Mouse (Mus musculus): ENCODE results near the gene Gm11034. TPM values are rescaled to one million over a fixed set of nuclear protein-coding genes. Genes with fewer than 3 reads are reported as not detected.
A peak's percentile ranks its signal among the peaks of the same experiment; 100 is the strongest.

Gm11034 gene
- total and polyA plus RNA-seq, 3 experiments = not detected

DNA sequence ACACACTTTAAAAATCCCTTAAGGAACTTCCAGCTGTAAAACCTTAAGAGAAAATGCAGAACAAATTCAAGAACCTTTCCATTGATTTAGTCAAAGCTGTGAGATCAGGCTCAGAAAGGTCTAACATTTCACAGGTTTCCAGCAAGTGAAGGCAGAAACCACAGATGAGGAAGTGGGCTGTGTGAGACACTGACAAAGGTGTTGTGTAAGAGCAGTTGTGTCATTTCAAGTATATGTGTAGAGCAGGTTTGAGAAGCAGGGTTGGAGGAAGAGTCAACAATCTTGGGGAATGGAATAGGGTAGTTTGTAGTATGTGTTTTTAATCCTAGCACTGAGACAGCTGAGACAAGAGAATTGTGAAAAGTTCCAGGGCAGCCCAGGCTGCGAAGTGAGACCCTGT is 2.4 kb upstream of the Gm11034 start:
- in situ Hi-C loops (cut with MboI; ENCODE audit: low pct_ligation_motif_present, low pct_unique_long_range_greater_than_20kb, low sequenced_read_pairs) (loop anchor here (5.0 kb wide), 1 partner anchor 39 kb away; no protein-coding TSS in a partner anchor), dilution Hi-C loops (cut with MboI; ENCODE audit: extremely low pct_ligation_motif_present, extremely low pct_unique_long_range_greater_than_20kb, low sequenced_read_pairs) (no loop called here)
- Histone ChIP-seq H3K27ac (ENCODE audit: insufficient read depth, low read depth) (no peak overlapping the region), H3K4me3 (replicated peaks in 1 of 3; ENCODE audit: low read depth in 2 of 3, low read length in 2 of 3, poor library complexity in 1 of 3) (no peak overlapping the region), H3K36me3 (replicated peaks in 1 of 2; ENCODE audit: control insufficient read depth in 1 of 2, insufficient read depth in 1 of 2, low read length in 1 of 2) (peaks cover 0 to under 1% of the 10 kb centered on the region in 2 experiments), H3K4me1 (ENCODE audit: control insufficient read depth in 1 of 2, insufficient read depth in 2 of 2) (peaks cover 3 to 34% of the 10 kb centered on the region in 2 experiments; a peak in 3 of 4 replicates), H3K27me3 (replicated peaks) (no peaks in the 10 kb centered on the region), H3K9ac (ENCODE audit: insufficient read depth, low read depth) (no peak overlapping the region), H3K4me2 (ENCODE audit: insufficient read depth, low read depth, poor library complexity, severe bottlenecking) (no peak overlapping the region), H3K79me2 (replicated peaks; ENCODE audit: control insufficient read depth, extremely low read depth, insufficient read depth, poor library complexity, severe bottlenecking) (peaks cover 13% of the 10 kb centered on the region), H3K9me3 (replicated peaks; ENCODE audit: low read length) (no peaks in the 10 kb centered on the region)
- DNase-seq (ENCODE audit: extremely low read depth) = peak; percentile 69
- TF ChIP-seq ELF1 (IDR thresholded peaks at IDR 0.05; ENCODE audit: low read depth, low read length) (peak; percentile 56; the same call in 1 of the 2 replicates), IRF4 (IDR thresholded peaks at IDR 0.05; ENCODE audit: low read depth, low read length) (peak; percentile 73), CTCF (conservative IDR thresholded peaks at IDR 0.05 in 1 of 2, IDR thresholded peaks at IDR 0.05 in 1 of 2; ENCODE audit: low read depth in 2 of 2, low read length in 2 of 2) (no peak), MAX (IDR thresholded peaks at IDR 0.05; ENCODE audit: low read length) (no peak), NRF1 (IDR thresholded peaks at IDR 0.05; ENCODE audit: low read depth, low read length) (0 out of 2 replicates have a peak, but pooled peaks have one; percentile 17), MEF2A (IDR thresholded peaks at IDR 0.05; ENCODE audit: borderline replicate concordance, low read depth, low read length) (0 out of 2 replicates have a peak, but pooled peaks have one; percentile 35), ETS1 (conservative IDR thresholded peaks at IDR 0.05; ENCODE audit: low read depth, low read length) (peak; percentile 59), SIN3A (IDR thresholded peaks at IDR 0.05; ENCODE audit: low read length) (0 out of 2 replicates have a peak, but pooled peaks have one; percentile 38), EP300 (IDR thresholded peaks at IDR 0.05; ENCODE audit: low read length) (peak; percentile 85)

GRCm38 (mm10) chr8:72215060-72215459 is 1.6 kb upstream of the Gm11034 start:
- no peaks in the 10 kb centered on the region for H3K9me3 ChIP-seq (replicated peaks; ENCODE audit: low read length)
- TF ChIP-seq HCFC1 (IDR thresholded peaks at IDR 0.05; ENCODE audit: low read depth, low read length) = no peak
- TF ChIP-seq MXI1 (IDR thresholded peaks at IDR 0.05; ENCODE audit: low read depth, low read length) = 0 out of 2 replicates have a peak, but pooled peaks have one; percentile 9
- no peak for TF ChIP-seq E2F4 (IDR thresholded peaks at IDR 0.05; ENCODE audit: insufficient replicate concordance, low read depth, low read length)
- peak; percentile 92 for TF ChIP-seq SMC3 (IDR thresholded peaks at IDR 0.05; ENCODE audit: low read depth, low read length)
- no peak for TF ChIP-seq RCOR1 (conservative IDR thresholded peaks at IDR 0.05; ENCODE audit: low read depth, low read length)
- TF ChIP-seq RAD21 (IDR thresholded peaks at IDR 0.05; ENCODE audit: low read depth, low read length) = peak; percentile 91
- peak; percentile 53 for TF ChIP-seq ZC3H11A (IDR thresholded peaks at IDR 0.05; ENCODE audit: low read depth, low read length)
- TF ChIP-seq ETS1 (conservative IDR thresholded peaks at IDR 0.05; ENCODE audit: low read depth, low read length) = no peak
- peak; percentile 85 to 89 for TF ChIP-seq CTCF (conservative IDR thresholded peaks at IDR 0.05 in 1 of 2, IDR thresholded peaks at IDR 0.05 in 1 of 2; ENCODE audit: low read depth in 2 of 2, low read length in 2 of 2)
- H3K36me3 ChIP-seq (replicated peaks in 1 of 2; ENCODE audit: control insufficient read depth in 1 of 2, insufficient read depth in 1 of 2, low read length in 1 of 2) = no peaks in the 10 kb centered on the region
- H3K27me3 ChIP-seq (replicated peaks) = no peaks in the 10 kb centered on the region
- dilution Hi-C loops (cut with MboI; ENCODE audit: extremely low pct_ligation_motif_present, extremely low pct_unique_long_range_greater_than_20kb, low sequenced_read_pairs) (no loop called here), in situ Hi-C loops (cut with MboI; ENCODE audit: low pct_ligation_motif_present, low pct_unique_long_range_greater_than_20kb, low sequenced_read_pairs) (loop anchor here (5.0 kb wide), 1 partner anchor 38 kb away; no protein-coding TSS in a partner anchor)
- H3K4me2 ChIP-seq (ENCODE audit: insufficient read depth, low read depth, poor library complexity, severe bottlenecking) = no peak overlapping the region
- H3K4me1 ChIP-seq (ENCODE audit: control insufficient read depth in 1 of 2, insufficient read depth in 2 of 2) = peaks cover 6 to 29% of the 10 kb centered on the region in 2 experiments; a peak in 3 of 4 replicates
- H3K79me2 ChIP-seq (replicated peaks; ENCODE audit: control insufficient read depth, extremely low read depth, insufficient read depth, poor library complexity, severe bottlenecking) = peaks cover 5% of the 10 kb centered on the region
- peak; percentile 60 for DNase-seq (ENCODE audit: extremely low read depth)
- H3K27ac ChIP-seq (ENCODE audit: insufficient read depth, low read depth) = no peak overlapping the region
- no peak overlapping the region for H3K4me3 ChIP-seq (replicated peaks in 1 of 3; ENCODE audit: low read depth in 2 of 3, low read length in 2 of 3, poor library complexity in 1 of 3)
- H3K9ac ChIP-seq (ENCODE audit: insufficient read depth, low read depth) = no peak overlapping the region

All from CH12.LX (cell line).